Mouse (Mus musculus) CH12.LX (cell line): Measurements from ENCODE around the gene Tmem130. TPM values are rescaled to one million over a fixed set of nuclear protein-coding genes. Genes with fewer than 3 reads are reported as not detected.
"Not testable (repeated sequence)": the region's sequence is repeated elsewhere in the genome, so short reads cannot be mapped to it uniquely, and the experiment has no call there.

Source experiments
- DNase-seq: peaks from one replicate; pipeline ENCODE4 v3.0.0-alpha.2; 2013; ENCODE audit errors: extremely low read depth
- H3K27ac ChIP-seq: 2 replicates; pipeline ENCODE4 v1.5.1; 2012; ENCODE audit warnings: low read depth, mild to moderate bottlenecking, control low read depth, moderate library complexity; ENCODE audit not compliant: insufficient read depth
- H3K27me3 ChIP-seq: replicated peaks from 2 replicates; pipeline ENCODE3; 2012; ENCODE audit warnings: inconsistent platforms
- H3K36me3 ChIP-seq, 2 experiments: replicated peaks in 1 of 2; 2 replicates each; pipeline versions ENCODE3 to v1.6.1; 2012; ENCODE audit warnings: inconsistent platforms in 1 of 2, low read length in 1 of 2, mild to moderate bottlenecking in 1 of 2, mixed read lengths in 1 of 2, moderate library complexity in 1 of 2; ENCODE audit not compliant: control insufficient read depth in 1 of 2, insufficient read depth in 1 of 2
- H3K4me1 ChIP-seq, 2 experiments: 2 replicates each; pipeline ENCODE4 v1.6.1; 2012; ENCODE audit warnings: inconsistent platforms in 1 of 2, moderate library complexity in 1 of 2; ENCODE audit not compliant: insufficient read depth in 2 of 2, control insufficient read depth in 1 of 2
- H3K4me2 ChIP-seq: 2 replicates; pipeline ENCODE4 v1.6.1; 2012; ENCODE audit warnings: low read depth, mild to moderate bottlenecking, control low read depth; ENCODE audit not compliant: poor library complexity, insufficient read depth, severe bottlenecking
- H3K4me3 ChIP-seq, 3 experiments: fragments of 150-350 bp in 1 of 3; sonication (generic) in 1 of 3; replicated peaks in 1 of 3; 2 replicates each; pipeline versions ENCODE3 to v1.5.1; 2011 to 2012; ENCODE audit warnings: low read depth in 2 of 3, low read length in 2 of 3, mild to moderate bottlenecking in 2 of 3, moderate library complexity in 2 of 3, control low read depth in 1 of 3, improper control_type of control experiment in 1 of 3, inconsistent platforms in 1 of 3, mixed read lengths in 1 of 3; ENCODE audit not compliant: poor library complexity in 1 of 3
- H3K79me2 ChIP-seq: replicated peaks from 2 replicates; pipeline ENCODE4 v1.6.1; 2012; ENCODE audit warnings: mild to moderate bottlenecking, moderate library complexity; ENCODE audit not compliant: control insufficient read depth, poor library complexity, insufficient read depth, severe bottlenecking; ENCODE audit errors: extremely low read depth
- H3K9ac ChIP-seq: 2 replicates; pipeline ENCODE4 v1.6.1; 2012; ENCODE audit warnings: low read depth, mild to moderate bottlenecking, control low read depth, moderate library complexity; ENCODE audit not compliant: insufficient read depth
- H3K9me3 ChIP-seq: replicated peaks from 2 replicates; pipeline ENCODE3; 2012; ENCODE audit warnings: low read length, inconsistent platforms, mixed read lengths
- CHD2 ChIP-seq: IDR thresholded peaks from 2 replicates; pipeline ENCODE4 v1.6.1; 2011; ENCODE audit warnings: low read length, improper control_type of control experiment
- ELF1 ChIP-seq: IDR thresholded peaks from 2 replicates; pipeline ENCODE4 v1.6.1; 2014; ENCODE audit warnings: low read depth, mild to moderate bottlenecking, inconsistent platforms, low read length, improper control_type of control experiment
- ETS1 ChIP-seq: conservative IDR thresholded peaks from 2 replicates; pipeline ENCODE4 v1.6.1; 2012; ENCODE audit warnings: low read depth, mild to moderate bottlenecking, inconsistent platforms, low read length, improper control_type of control experiment, moderate library complexity
- JUN ChIP-seq: IDR thresholded peaks from 2 replicates; pipeline ENCODE4 v1.6.1; 2011; ENCODE audit warnings: low read depth, mild to moderate bottlenecking, low read length, improper control_type of control experiment, moderate library complexity; ENCODE audit not compliant: insufficient read depth
- MAZ ChIP-seq: IDR thresholded peaks from 2 replicates; pipeline ENCODE4 v1.6.1; 2012; ENCODE audit warnings: low read depth, mild to moderate bottlenecking, inconsistent platforms, low read length, improper control_type of control experiment, moderate library complexity
- MEF2A ChIP-seq: IDR thresholded peaks from 2 replicates; pipeline ENCODE4 v1.6.1; 2014; ENCODE audit warnings: low read depth, mild to moderate bottlenecking, inconsistent platforms, low read length, improper control_type of control experiment, borderline replicate concordance
- NRF1 ChIP-seq: IDR thresholded peaks from 2 replicates; pipeline ENCODE4 v1.6.1; 2014; ENCODE audit warnings: low read depth, mild to moderate bottlenecking, inconsistent platforms, low read length, improper control_type of control experiment, moderate library complexity
- ZC3H11A ChIP-seq: IDR thresholded peaks from 2 replicates; pipeline ENCODE4 v1.6.1; 2012; ENCODE audit warnings: low read depth, mild to moderate bottlenecking, inconsistent platforms, low read length, improper control_type of control experiment
- dilution Hi-C: fragments of 300-500 bp; cut with MboI; formaldehyde crosslinking; loops from 2 replicates; pipeline ENCODE4 v1.14.3; 2020; ENCODE audit warnings: low sequenced_read_pairs; ENCODE audit not compliant: extremely low pct_unique_long_range_greater_than_20kb, extremely low pct_ligation_motif_present
- in situ Hi-C: fragments of 300-500 bp; cut with MboI; formaldehyde crosslinking; loops from 3 replicates; pipeline ENCODE4 v1.14.3; 2019; ENCODE audit warnings: low sequenced_read_pairs, low pct_ligation_motif_present, low pct_unique_long_range_greater_than_20kb, mixed read lengths
- polyA plus RNA-seq: library from polyadenylated mRNA; unstranded; fragments of >175 nt; gene quantifications from 2 replicates; pipeline ENCODE4 v1.2.1, GENCODE M21; 2012; ENCODE audit warnings: low read depth; ENCODE audit not compliant: insufficient read length
- total RNA-seq, 2 experiments: library from RNA; depleted of rRNA; stranded (reverse); fragments of 300-350 nt in 1 of 2; fragments of >200 nt in 1 of 2; gene quantifications; 2 replicates each; pipeline ENCODE4 v1.2.3; 2012 to 2014

The Tmem130 gene
- total and polyA plus RNA-seq, 3 experiments: not detected

DNA sequence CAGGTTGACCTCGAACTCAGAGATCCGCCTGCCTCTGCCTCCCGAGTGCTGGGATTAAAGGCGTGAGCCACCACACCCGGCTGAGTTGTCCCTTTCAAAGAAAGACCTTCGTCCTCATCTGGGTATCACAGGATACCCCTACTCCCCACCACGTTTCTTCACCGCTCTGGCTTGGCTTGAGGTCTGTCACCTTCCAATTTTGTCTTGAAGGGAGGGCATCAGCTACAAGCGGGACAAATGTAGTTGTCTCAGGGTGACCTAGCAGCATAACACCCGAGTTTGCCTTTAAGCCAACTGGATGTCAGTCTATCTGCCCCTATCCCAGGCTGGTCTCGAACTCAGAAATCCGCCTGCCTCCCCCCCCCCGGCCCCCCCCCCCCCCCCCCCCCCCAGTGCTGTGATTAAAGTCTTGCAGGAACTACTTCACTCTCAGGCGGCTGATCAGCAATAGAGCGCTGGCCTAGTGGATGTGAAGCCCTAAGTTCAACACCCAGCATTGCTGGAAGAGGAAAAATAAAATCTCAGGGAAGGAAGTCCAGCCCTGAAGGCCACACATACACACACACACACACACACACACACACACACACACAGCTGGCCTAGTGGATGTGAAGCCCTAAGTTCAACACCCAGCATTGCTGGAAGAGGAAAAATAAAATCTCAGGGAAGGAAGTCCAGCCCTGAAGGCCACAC, 5.6 kb upstream of the Tmem130 start, which contains the start of gene Trrap:
Gene Trrap (plus strand): TSS at position 627 of the 693 bp plus-strand sequence.
- peaks cover 11 to 22% of the 10 kb centered on the region in 2 experiments for H3K36me3 ChIP-seq
- DNase-seq, H3K9me3 ChIP-seq, in situ Hi-C loops, dilution Hi-C loops: not testable (repeated sequence)
- peak within 1 kb of the TSS; percentile 77 for H3K27ac ChIP-seq
- H3K4me2 ChIP-seq: peak within 1 kb of the TSS; percentile 24; the same call in 1 of the 2 replicates
- peaks cover 21% of the 10 kb centered on the region for H3K79me2 ChIP-seq
- H3K4me3 ChIP-seq: peak within 1 kb of the TSS; percentile 95 to 97 (median 96)
- H3K27me3 ChIP-seq: peaks cover 20% of the 10 kb centered on the region
- H3K4me1 ChIP-seq: peaks cover 5 to 29% of the 10 kb centered on the region in 2 experiments; a peak in 3 of 4 replicates
- peak within 1 kb of the TSS; percentile 82 for H3K9ac ChIP-seq

DNA sequence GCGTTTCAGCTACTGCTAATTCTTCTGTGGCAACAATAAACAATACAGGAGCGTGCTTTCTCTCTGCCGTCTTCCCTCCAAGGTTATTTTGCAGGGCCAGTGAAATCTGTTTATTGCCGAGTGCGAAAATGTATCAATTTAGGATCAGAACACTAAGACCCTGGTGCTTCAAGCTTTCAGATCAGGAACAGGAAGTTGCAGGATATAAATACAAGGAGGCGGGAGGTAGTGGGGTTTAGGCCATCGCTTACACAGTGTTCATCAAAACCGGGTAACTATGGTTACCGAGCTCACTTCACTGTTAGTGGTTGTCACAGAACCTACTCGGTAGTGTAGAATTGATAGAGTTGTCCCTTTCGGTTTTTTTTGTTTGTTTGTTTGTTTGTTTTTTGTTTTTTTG, 5.0 kb upstream of the Tmem130 start:
- H3K4me1 ChIP-seq: peaks cover 2 to 24% of the 10 kb centered on the region in 2 experiments; a peak in 3 of 4 replicates
- no peak for DNase-seq
- no peak overlapping the region for H3K4me3 ChIP-seq
- no peak overlapping the region for H3K4me2 ChIP-seq
- no peaks in the 10 kb centered on the region for H3K9me3 ChIP-seq
- no peak overlapping the region for H3K9ac ChIP-seq
- TF ChIP-seq JUN: no peak
- dilution Hi-C loops (no loop called here), in situ Hi-C loops (no loop called here)
- H3K79me2 ChIP-seq: peaks cover 21% of the 10 kb centered on the region
- H3K27ac ChIP-seq: no peak overlapping the region
- H3K36me3 ChIP-seq: peaks cover 6 to 17% of the 10 kb centered on the region in 2 experiments
- peaks cover 23% of the 10 kb centered on the region for H3K27me3 ChIP-seq

DNA sequence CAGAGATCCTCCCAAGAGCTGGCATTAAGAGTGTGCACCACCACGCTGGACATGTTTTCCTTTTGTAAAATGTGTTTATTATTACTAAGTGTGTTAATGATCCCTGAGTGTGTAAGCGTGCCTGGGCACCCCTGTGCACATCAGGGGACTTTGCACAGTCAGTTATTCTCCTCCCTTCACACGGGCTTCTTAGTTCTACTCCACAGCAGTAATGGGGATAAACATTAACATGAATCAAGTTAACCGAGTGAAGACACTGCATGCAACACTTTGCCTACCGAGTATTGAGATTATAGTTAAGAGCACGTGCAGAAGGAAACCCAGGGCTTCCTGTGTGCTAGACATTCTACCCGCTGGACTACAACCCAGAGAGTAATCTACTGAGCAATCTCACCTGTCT, 4.4 kb upstream of the Tmem130 start:
- Histone ChIP-seq H3K36me3 (peaks cover 2 to 11% of the 10 kb centered on the region in 2 experiments), H3K27me3 (peaks cover 30% of the 10 kb centered on the region), H3K4me3 (no peak overlapping the region), H3K79me2 (peaks cover 21% of the 10 kb centered on the region), H3K9me3 (no peaks in the 10 kb centered on the region), H3K9ac (no peak overlapping the region), H3K27ac (no peak overlapping the region)
- dilution Hi-C loops (no loop called here), in situ Hi-C loops (no loop called here)
- no peak for DNase-seq
- TF ChIP-seq ZC3H11A: no peak
- TF ChIP-seq MEF2A: no peak
- no peak for TF ChIP-seq CHD2
- no peak for TF ChIP-seq NRF1
- no peak for TF ChIP-seq ELF1
- TF ChIP-seq ETS1: no peak
- TF ChIP-seq MAZ: no peak
- TF ChIP-seq, all 38 proteins: peak for 0
- Histone ChIP-seq H3K4me2 (no peak overlapping the region), H3K4me1 (peaks cover 0 to 18% of the 10 kb centered on the region in 2 experiments; a peak in 2 of 4 replicates)
